Mouse (Mus musculus): ENCODE data around the gene Kif1bp.

GRCm38 (mm10) chr10:62545759-62546158 lies 32.5 kb downstream of the Kif1bp start:
- TF ChIP-seq CTCF (IDR thresholded peaks at IDR 0.05; ENCODE audit: extremely low read depth, insufficient read depth, low read length): no peak
- no peak for TF ChIP-seq POLR2A (IDR thresholded peaks at IDR 0.05; ENCODE audit: extremely low read depth, insufficient read depth, low read length)
